Mouse (Mus musculus) liver, postnatal 0 days (tissue): Measurements from ENCODE around the gene Fgb.

Source experiments
- CTCF ChIP-seq: sonication (generic); IDR thresholded peaks from 2 replicates; pipeline ENCODE4 v1.5.1; 2016; ENCODE audit warnings: antibody characterized with exemption, low read depth
- EP300 ChIP-seq: IDR thresholded peaks from 2 replicates; pipeline ENCODE4 v1.6.1; 2016; ENCODE audit warnings: antibody characterized with exemption, low read depth, mild to moderate bottlenecking

- TF ChIP-seq CTCF (no peak), EP300 (peak; percentile 88)
Observed at GRCm38 (mm10) chr3:83025475-83026301, 24.0 kb downstream of the Fgb start, which contains the start of gene Fga.
